13 mouse cellular contexts compared by ENCODE assay signal in the genomic region with DNA sequence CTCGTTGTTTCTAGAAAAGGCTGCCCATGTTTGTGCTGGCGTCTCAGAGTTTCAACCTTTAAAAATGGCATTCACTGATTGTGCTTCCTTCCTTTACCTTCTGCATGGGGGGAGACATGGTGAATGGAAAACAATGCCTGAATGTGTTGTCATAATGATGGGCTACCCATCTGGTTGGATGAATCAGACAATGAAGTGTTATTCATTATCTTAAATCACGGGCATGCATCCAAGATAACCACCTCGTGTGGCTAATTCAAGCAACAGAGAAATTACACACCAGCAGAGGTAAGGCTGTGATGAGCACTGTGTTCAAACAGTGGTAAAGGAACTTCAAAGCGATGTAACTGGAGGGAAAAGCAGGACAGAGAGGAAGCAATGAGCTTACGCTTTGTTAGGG.
"Had no signal": no experiment of that assay in that cellular context is flagged by ENCODE, and none has a peak within 500 bp of the region (broad histone marks: within the 10 kb centered on the region; RNA-seq: fewer than 3 reads in every experiment).

No protein-coding gene starts in this region.

- ATAC-seq: midbrain, embryonic 16.5 days had no signal

- H3K9ac ChIP-seq: limb, embryonic 13.5 days; liver, embryonic 14.5 days; midbrain, embryonic 12.5 days; neural tube, embryonic 13.5 days had no signal

- H3K27me3 ChIP-seq: limb, embryonic 13.5 days; midbrain, embryonic 12.5 days had no signal

- H3K36me3 ChIP-seq: limb, embryonic 13.5 days; midbrain, embryonic 12.5 days; neural tube, embryonic 13.5 days had no signal

- H3K27ac ChIP-seq: limb, embryonic 13.5 days; liver, embryonic 14.5 days; midbrain, embryonic 12.5 days; neural tube, embryonic 13.5 days; stomach, postnatal 0 days had no signal

- H3K4me2 ChIP-seq: limb, embryonic 13.5 days; midbrain, embryonic 12.5 days; neural tube, embryonic 13.5 days had no signal

- H3K4me1 ChIP-seq: limb, embryonic 13.5 days had no signal

- DNase-seq: kidney, adult 9 months; kidney, postnatal 10 days; left cerebral cortex, postnatal 4 days; lung, adult 18-20 months; right cerebral cortex, adult 18-20 months; right cerebral cortex, postnatal 25 days; thymus, postnatal 4 days had no signal

- H3K9me3 ChIP-seq: limb, embryonic 13.5 days; midbrain, embryonic 12.5 days; neural tube, embryonic 13.5 days had no signal

- H3K4me3 ChIP-seq: limb, embryonic 13.5 days; midbrain, embryonic 12.5 days; neural tube, embryonic 13.5 days had no signal
